Mouse (Mus musculus): ENCODE measurements around the gene Gadl1. TPM values are rescaled to one million over a fixed set of nuclear protein-coding genes. Genes with fewer than 3 reads are reported as not detected.

Gene Gadl1
- polyA plus RNA-seq, 1 experiment from 2014 or later = 0.38 TPM

- Histone ChIP-seq H3K27me3 (replicated peaks) (0 out of 2 replicates have a peak, but pooled peaks cover 4% of the 10 kb centered on the region), H3K4me2 (peak overlapping the region; percentile 22; the same call in 1 of the 2 replicates), H3K4me1 (peaks cover 3% of the 10 kb centered on the region; the same call in 1 of the 2 replicates), H3K4me3 (no peak overlapping the region), H3K9ac (no peak overlapping the region), H3K27ac (no peak overlapping the region), H3K9me3 (replicated peaks) (no peaks in the 10 kb centered on the region), H3K36me3 (no peaks in the 10 kb centered on the region)
- 12% methylated on average over 15 of the region's 15 CpGs for WGBS (ENCODE audit: insufficient replicate concordance)
- no peak for ATAC-seq
These were observed 930 bp upstream of the Gadl1 start for GRCm38 (mm10) chr9:115908325-115908724.

DNA sequence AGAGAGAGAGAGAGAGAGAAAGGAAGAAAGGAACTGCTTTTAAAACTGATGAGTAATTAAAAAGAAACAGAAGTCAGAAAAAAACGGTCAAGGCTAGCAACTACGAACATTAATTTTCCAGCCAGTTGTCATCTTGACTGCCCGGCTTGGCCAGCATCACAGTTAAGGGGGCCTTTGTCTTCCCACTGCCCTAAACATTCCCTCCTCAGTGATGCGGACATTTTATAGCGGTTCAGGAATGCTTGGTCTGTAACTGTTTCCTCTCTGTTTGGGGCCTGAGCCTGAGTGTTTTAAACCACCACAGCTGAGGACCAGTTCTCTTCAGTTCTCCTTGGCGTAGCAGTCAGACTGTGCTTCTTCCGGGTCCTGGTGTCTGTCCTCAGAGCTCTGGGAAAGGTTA is 4.8 kb downstream of the Gadl1 start:
- H3K9ac ChIP-seq = no peak overlapping the region
- no peak for ATAC-seq
- no peaks in the 10 kb centered on the region for H3K4me1 ChIP-seq
- H3K27ac ChIP-seq = no peak overlapping the region
- 60% methylated on average over 7 of the region's 7 CpGs for WGBS (ENCODE audit: insufficient replicate concordance)
- H3K4me3 ChIP-seq = no peak overlapping the region
- no peak overlapping the region for H3K4me2 ChIP-seq
- H3K9me3 ChIP-seq (replicated peaks) = no peaks in the 10 kb centered on the region
- H3K27me3 ChIP-seq (replicated peaks) = 0 out of 2 replicates have a peak, but pooled peaks cover 1% of the 10 kb centered on the region
- H3K36me3 ChIP-seq = no peaks in the 10 kb centered on the region

GRCm38 (mm10) chr9:115915586-115916270 is 6.5 kb downstream of the Gadl1 start:
- no peak overlapping the region for H3K9ac ChIP-seq
- H3K27me3 ChIP-seq (replicated peaks) = no peaks in the 10 kb centered on the region
- no peaks in the 10 kb centered on the region for H3K36me3 ChIP-seq
- no peaks in the 10 kb centered on the region for H3K4me1 ChIP-seq
- H3K4me2 ChIP-seq = no peak overlapping the region
- no peak for ATAC-seq
- H3K27ac ChIP-seq = no peak overlapping the region
- no peak overlapping the region for H3K4me3 ChIP-seq
- H3K9me3 ChIP-seq (replicated peaks) = no peaks in the 10 kb centered on the region
- WGBS (ENCODE audit: insufficient replicate concordance) = 70% methylated on average over 14 of the region's 14 CpGs

- Histone ChIP-seq H3K9me3 (replicated peaks) (no peaks in the 10 kb centered on the region), H3K36me3 (no peaks in the 10 kb centered on the region), H3K4me2 (no peak overlapping the region), H3K27ac (no peak overlapping the region), H3K27me3 (replicated peaks) (no peaks in the 10 kb centered on the region), H3K9ac (no peak overlapping the region), H3K4me3 (no peak overlapping the region), H3K4me1 (no peaks in the 10 kb centered on the region)
- WGBS (ENCODE audit: insufficient replicate concordance) = 78% methylated on average over 3 of the region's 3 CpGs
- ATAC-seq = no peak
These were observed 10.5 kb downstream of the Gadl1 start for GRCm38 (mm10) chr9:115919736-115920135.

DNA sequence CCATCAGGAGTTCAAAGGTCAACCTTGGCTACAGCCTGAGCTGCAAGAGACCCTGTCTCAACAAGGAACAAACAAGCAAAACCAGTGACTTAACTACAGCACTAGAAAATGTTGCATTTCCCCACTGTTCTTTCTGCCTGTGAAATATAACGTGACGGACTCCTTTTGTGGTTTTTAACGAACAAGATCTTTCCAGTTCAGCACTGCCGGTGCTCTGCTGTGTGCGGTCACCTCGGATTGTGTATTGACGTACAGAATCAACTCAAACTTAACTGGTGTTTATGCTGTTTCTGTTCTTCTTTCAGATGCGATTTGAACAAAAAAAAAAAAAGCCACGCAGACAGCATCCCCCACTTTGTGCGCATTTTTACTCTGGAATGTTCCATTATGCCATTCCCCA is 13.4 kb downstream of the Gadl1 start:
- no peak overlapping the region for H3K27ac ChIP-seq
- no peaks in the 10 kb centered on the region for H3K27me3 ChIP-seq (replicated peaks)
- H3K9ac ChIP-seq = no peak overlapping the region
- H3K4me2 ChIP-seq = no peak overlapping the region
- ATAC-seq = no peak
- no peaks in the 10 kb centered on the region for H3K9me3 ChIP-seq (replicated peaks)
- H3K4me1 ChIP-seq = no peaks in the 10 kb centered on the region
- no peaks in the 10 kb centered on the region for H3K36me3 ChIP-seq
- WGBS (ENCODE audit: insufficient replicate concordance) = 70% methylated on average over 10 of the region's 10 CpGs
- H3K4me3 ChIP-seq = no peak overlapping the region

- Histone ChIP-seq H3K27me3 (replicated peaks) (no peaks in the 10 kb centered on the region), H3K36me3 (no peaks in the 10 kb centered on the region), H3K4me3 (no peak overlapping the region), H3K4me2 (no peak overlapping the region), H3K9ac (no peak overlapping the region), H3K4me1 (no peaks in the 10 kb centered on the region), H3K9me3 (replicated peaks) (no peaks in the 10 kb centered on the region), H3K27ac (no peak overlapping the region)
- no peak for ATAC-seq
- 59% methylated on average over 1 of the region's 1 CpGs for WGBS (ENCODE audit: insufficient replicate concordance)
These were observed 14.8 kb downstream of the Gadl1 start for GRCm38 (mm10) chr9:115924094-115924493.

DNA sequence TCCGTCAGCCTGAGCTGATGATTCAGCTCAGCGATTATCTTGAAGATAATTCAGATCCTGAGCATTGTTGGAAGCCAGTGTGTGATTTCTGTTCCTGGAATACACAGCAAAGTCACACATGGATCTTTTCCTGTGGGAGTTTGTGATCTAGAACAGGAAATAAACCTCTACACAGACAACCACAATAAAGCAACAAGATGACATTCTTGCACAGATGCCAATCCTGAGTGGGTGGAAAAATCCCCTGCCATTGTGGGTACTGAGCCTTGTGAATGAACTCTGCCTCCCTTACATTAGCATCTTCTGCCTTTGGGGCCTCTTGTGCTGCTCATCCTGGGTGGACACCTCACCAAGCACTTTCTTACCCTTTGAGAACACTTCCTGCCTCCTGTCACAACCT is 22.5 kb downstream of the Gadl1 start:
- Histone ChIP-seq H3K9ac (no peak overlapping the region), H3K4me2 (no peak overlapping the region), H3K36me3 (no peaks in the 10 kb centered on the region), H3K4me3 (no peak overlapping the region), H3K4me1 (no peaks in the 10 kb centered on the region), H3K27ac (no peak overlapping the region), H3K27me3 (replicated peaks) (no peaks in the 10 kb centered on the region), H3K9me3 (replicated peaks) (no peaks in the 10 kb centered on the region)
- WGBS (ENCODE audit: insufficient replicate concordance) = 40% methylated on average over 2 of the region's 2 CpGs
- ATAC-seq = no peak

- no peak for ATAC-seq
- H3K4me1 ChIP-seq = no peaks in the 10 kb centered on the region
- H3K4me3 ChIP-seq = no peak overlapping the region
- H3K27ac ChIP-seq = no peak overlapping the region
- no peaks in the 10 kb centered on the region for H3K36me3 ChIP-seq
- H3K4me2 ChIP-seq = no peak overlapping the region
- H3K9me3 ChIP-seq (replicated peaks) = no peaks in the 10 kb centered on the region; the same call in 1 of the 2 replicates
- WGBS (ENCODE audit: insufficient replicate concordance) = 67% methylated on average over 4 of the region's 4 CpGs
- H3K27me3 ChIP-seq (replicated peaks) = no peaks in the 10 kb centered on the region
- no peak overlapping the region for H3K9ac ChIP-seq
These were observed 23.5 kb downstream of the Gadl1 start for GRCm38 (mm10) chr9:115932741-115933140.

GRCm38 (mm10) chr9:115933243-115933964 is 24.1 kb downstream of the Gadl1 start:
- H3K9me3 ChIP-seq (replicated peaks) = no peaks in the 10 kb centered on the region; the same call in 1 of the 2 replicates
- H3K4me1 ChIP-seq = no peaks in the 10 kb centered on the region
- H3K4me2 ChIP-seq = no peak overlapping the region
- no peak overlapping the region for H3K9ac ChIP-seq
- 53% methylated on average over 7 of the region's 7 CpGs for WGBS (ENCODE audit: insufficient replicate concordance)
- no peak overlapping the region for H3K27ac ChIP-seq
- ATAC-seq = no peak
- no peaks in the 10 kb centered on the region for H3K27me3 ChIP-seq (replicated peaks)
- H3K4me3 ChIP-seq = no peak overlapping the region
- H3K36me3 ChIP-seq = no peaks in the 10 kb centered on the region

GRCm38 (mm10) chr9:115934288-115934687 is 25.0 kb downstream of the Gadl1 start:
- Histone ChIP-seq H3K4me3 (no peak overlapping the region), H3K4me2 (no peak overlapping the region), H3K27me3 (replicated peaks) (no peaks in the 10 kb centered on the region), H3K36me3 (no peaks in the 10 kb centered on the region), H3K4me1 (no peaks in the 10 kb centered on the region), H3K9me3 (replicated peaks) (no peaks in the 10 kb centered on the region; the same call in 1 of the 2 replicates), H3K9ac (no peak overlapping the region), H3K27ac (no peak overlapping the region)
- WGBS (ENCODE audit: insufficient replicate concordance) = 71% methylated on average over 11 of the region's 11 CpGs
- no peak for ATAC-seq

DNA sequence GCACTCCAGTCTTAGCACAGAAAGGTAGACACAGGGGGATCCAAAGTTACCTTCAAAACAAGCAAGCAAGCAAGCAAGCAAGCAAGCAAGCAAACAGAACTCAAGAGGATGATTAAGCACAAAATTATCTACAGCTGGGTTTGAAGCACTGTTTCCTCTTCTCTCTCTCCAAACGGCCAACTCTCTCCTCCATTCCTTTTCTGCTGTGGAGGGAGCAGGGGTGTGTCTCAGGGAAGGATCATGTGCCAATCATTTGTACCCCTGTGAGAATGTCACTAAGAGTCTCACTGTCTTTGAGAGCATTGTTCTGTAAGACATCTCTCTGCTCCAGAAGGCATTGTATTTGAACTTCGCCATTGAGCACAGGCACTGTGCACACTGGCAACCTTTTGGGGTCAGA is 27.1 kb downstream of the Gadl1 start:
- no peak overlapping the region for H3K4me3 ChIP-seq
- no peak for ATAC-seq
- 35% methylated on average over 2 of the region's 2 CpGs for WGBS (ENCODE audit: insufficient replicate concordance)

DNA sequence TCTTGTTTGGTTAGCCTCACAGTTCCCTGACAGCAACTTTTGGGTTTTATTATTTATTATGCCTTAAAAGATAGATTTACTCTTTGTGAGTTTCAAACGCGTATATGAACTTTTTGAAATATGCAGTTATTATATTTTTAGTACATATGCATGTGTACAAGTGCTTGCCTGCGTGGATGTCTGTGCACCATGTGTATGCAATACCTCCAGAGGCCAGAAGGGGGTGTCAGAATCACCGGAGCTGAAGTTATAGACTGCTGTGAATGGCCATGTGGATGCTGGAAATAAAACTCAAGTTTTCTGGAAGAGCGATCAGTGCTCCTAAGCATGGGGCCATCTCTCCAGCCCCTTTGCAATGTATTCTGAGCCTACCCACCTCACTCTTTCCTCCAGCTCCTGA is 28.7 kb downstream of the Gadl1 start:
- no peaks in the 10 kb centered on the region for H3K27me3 ChIP-seq (replicated peaks)
- no peak overlapping the region for H3K27ac ChIP-seq
- H3K9ac ChIP-seq = no peak overlapping the region
- WGBS (ENCODE audit: insufficient replicate concordance) = 82% methylated on average over 5 of the region's 5 CpGs
- no peaks in the 10 kb centered on the region; the same call in 1 of the 2 replicates for H3K9me3 ChIP-seq (replicated peaks)
- H3K4me2 ChIP-seq = no peak overlapping the region
- no peak for ATAC-seq
- no peak overlapping the region for H3K4me3 ChIP-seq
- no peaks in the 10 kb centered on the region for H3K4me1 ChIP-seq
- no peaks in the 10 kb centered on the region for H3K36me3 ChIP-seq

More for the DNA sequence above, 27.1 kb downstream of the Gadl1 start:
- H3K4me2 ChIP-seq = no peak overlapping the region
- H3K27ac ChIP-seq = no peak overlapping the region
- H3K27me3 ChIP-seq (replicated peaks) = no peaks in the 10 kb centered on the region
- no peaks in the 10 kb centered on the region for H3K4me1 ChIP-seq
- no peaks in the 10 kb centered on the region; the same call in 1 of the 2 replicates for H3K9me3 ChIP-seq (replicated peaks)
- H3K36me3 ChIP-seq = no peaks in the 10 kb centered on the region
- H3K9ac ChIP-seq = no peak overlapping the region

Data from liver, embryonic 12.5 days (tissue).